Mouse (Mus musculus) olfactory bulb, adult 2 months (tissue): Measurements from ENCODE around the gene Ece1. TPM values are rescaled to one million over a fixed set of nuclear protein-coding genes. Genes with fewer than 3 reads are reported as not detected.

ENCODE experiments used
- H3K27ac ChIP-seq: fragments of 200-500 bp; 2 replicates; pipeline ENCODE4 v1.5.1; 2012; ENCODE audit warnings: low read depth, low read length; ENCODE audit not compliant: insufficient read depth
- H3K4me1 ChIP-seq: fragments of 200-500 bp; 2 replicates; pipeline ENCODE4 v1.6.1; 2012; ENCODE audit warnings: low read length; ENCODE audit not compliant: control insufficient read depth, insufficient read depth
- H3K4me3 ChIP-seq: fragments of 200-500 bp; 2 replicates; pipeline ENCODE4 v1.5.1; 2012; ENCODE audit warnings: mild to moderate bottlenecking, low read depth, low read length, moderate library complexity; ENCODE audit not compliant: insufficient read depth
- CTCF ChIP-seq: fragments of 200-500 bp; IDR thresholded peaks from 2 replicates; pipeline ENCODE4 v1.5.1; 2012; ENCODE audit warnings: low read depth, mild to moderate bottlenecking, low read length, moderate library complexity; ENCODE audit not compliant: insufficient read depth
- POLR2A ChIP-seq: fragments of 200-500 bp; IDR thresholded peaks from 2 replicates; pipeline ENCODE4 v1.6.1; 2012; ENCODE audit warnings: mild to moderate bottlenecking, low read depth, low read length, moderate library complexity; ENCODE audit not compliant: insufficient read depth
- WGBS: fragments of 180-500 bp; shearing (Covaris S2); methylation state at CpG from one replicate; pipeline ENCODE4 v1.1.7; 2018; 5-methylcytosine and 5-hydroxymethylcytosine counted together
- polyA plus RNA-seq: library from polyadenylated mRNA; stranded (reverse); fragments of >200 nt; gene quantifications from 2 replicates; pipeline ENCODE4 v1.2.4, GENCODE M21; 2012; ENCODE audit warnings: low replicate concordance; ENCODE audit not compliant: missing spikeins, insufficient read depth, insufficient read length

The Ece1 gene
- polyA plus RNA-seq, 1 experiment, result not detected

GRCm38 (mm10) chr4:137913321-137914057 is 51.5 kb downstream of the Ece1 start:
- Histone ChIP-seq H3K4me1 (peaks cover 25% of the 10 kb centered on the region), H3K4me3 (peak overlapping the region; percentile 36), H3K27ac (no peak overlapping the region)
- 9% methylated on average over 53 of the region's 54 CpGs for WGBS
- TF ChIP-seq CTCF (no peak), POLR2A (no peak)

- no peak for TF ChIP-seq CTCF
- TF ChIP-seq POLR2A, result no peak
- peaks cover 27% of the 10 kb centered on the region for H3K4me1 ChIP-seq
- H3K27ac ChIP-seq, result no peak overlapping the region
- WGBS, result 64% methylated on average over 6 of the region's 6 CpGs
- H3K4me3 ChIP-seq, result no peak overlapping the region
Measured at GRCm38 (mm10) chr4:137917591-137917990, 55.6 kb downstream of the Ece1 start.

GRCm38 (mm10) chr4:137918559-137918958 is 56.5 kb downstream of the Ece1 start:
- H3K4me3 ChIP-seq, result no peak overlapping the region
- peaks cover 18% of the 10 kb centered on the region for H3K4me1 ChIP-seq
- 77% methylated on average over 9 of the region's 9 CpGs for WGBS
- no peak overlapping the region for H3K27ac ChIP-seq
- TF ChIP-seq CTCF (no peak), POLR2A (no peak)

- Histone ChIP-seq H3K4me1 (peaks cover 13% of the 10 kb centered on the region; the same call in 1 of the 2 replicates), H3K4me3 (no peak overlapping the region), H3K27ac (no peak overlapping the region)
- WGBS, result 90% methylated on average over 10 of the region's 10 CpGs
- TF ChIP-seq CTCF (no peak), POLR2A (no peak)
Measured at GRCm38 (mm10) chr4:137919116-137919515, 57.1 kb downstream of the Ece1 start.

GRCm38 (mm10) chr4:137920005-137920404 is 58.0 kb downstream of the Ece1 start:
- WGBS, result 56% methylated on average over 7 of the region's 7 CpGs

GRCm38 (mm10) chr4:137920500-137920961 is 58.5 kb downstream of the Ece1 start:
- Histone ChIP-seq H3K4me1 (peaks cover 16% of the 10 kb centered on the region), H3K27ac (0 out of 2 replicates have a peak overlapping the region, but pooled peaks have one; percentile 18), H3K4me3 (no peak overlapping the region)
- TF ChIP-seq POLR2A, result no peak
- no peak for TF ChIP-seq CTCF
- WGBS, result 70% methylated on average over 10 of the region's 10 CpGs

More at GRCm38 (mm10) chr4:137920005-137920404, 58.0 kb downstream of the Ece1 start:
- Histone ChIP-seq H3K27ac (no peak overlapping the region), H3K4me3 (no peak overlapping the region), H3K4me1 (peaks cover 13% of the 10 kb centered on the region; the same call in 1 of the 2 replicates)
- TF ChIP-seq POLR2A (no peak), CTCF (no peak)

GRCm38 (mm10) chr4:137921510-137921909 is 59.5 kb downstream of the Ece1 start:
- 84% methylated on average over 11 of the region's 11 CpGs for WGBS
- TF ChIP-seq POLR2A, result no peak
- no peak for TF ChIP-seq CTCF
- Histone ChIP-seq H3K27ac (no peak overlapping the region), H3K4me1 (peaks cover 16% of the 10 kb centered on the region), H3K4me3 (no peak overlapping the region)

GRCm38 (mm10) chr4:137923052-137923451 is 61.0 kb downstream of the Ece1 start:
- Histone ChIP-seq H3K4me1 (peaks cover 16% of the 10 kb centered on the region), H3K27ac (no peak overlapping the region), H3K4me3 (no peak overlapping the region)
- WGBS, result 92% methylated on average over 15 of the region's 15 CpGs
- TF ChIP-seq POLR2A, result no peak
- no peak for TF ChIP-seq CTCF

- H3K4me3 ChIP-seq, result no peak overlapping the region
- WGBS, result 39% methylated on average over 4 of the region's 4 CpGs
- TF ChIP-seq POLR2A (no peak), CTCF (no peak)
- H3K27ac ChIP-seq, result no peak overlapping the region
- H3K4me1 ChIP-seq, result peaks cover 18% of the 10 kb centered on the region
Measured at GRCm38 (mm10) chr4:137925176-137925575, 63.1 kb downstream of the Ece1 start.
